Mouse (Mus musculus) erythroblast, embryonic 14.5 days (primary cell): ENCODE measurements around the gene Prg3.

ENCODE experiments used
- GATA1 ChIP-seq: IDR thresholded peaks from 2 replicates; pipeline ENCODE4 v1.6.1; 2012; ENCODE audit warnings: low read length, inconsistent platforms, mixed read lengths
- TAL1 ChIP-seq: IDR thresholded peaks from 3 replicates; pipeline ENCODE4 v1.6.1; 2012; ENCODE audit warnings: low read length, inconsistent platforms, mixed read lengths

GRCm38 (mm10) chr2:84961300-84961699 lies 26.7 kb upstream of the Prg3 start:
- no peak for TF ChIP-seq GATA1
- no peak for TF ChIP-seq TAL1
